Mouse (Mus musculus) midbrain, postnatal 0 days (tissue): Measurements from ENCODE around the gene P2ry2. TPM values are rescaled to one million over a fixed set of nuclear protein-coding genes. Genes with fewer than 3 reads are reported as not detected.
A peak's percentile ranks its signal among the peaks of the same experiment; 100 is the strongest.

Experiments used
- ATAC-seq: fragments of 200-750 bp; cut with Nextera tagmentation; 2 replicates; pipeline ENCODE4 v1.8.0; 2017; ENCODE audit warnings: moderate number of reproducible peaks, mild to moderate bottlenecking, moderate TSS enrichment, moderate library complexity; ENCODE audit not compliant: low FRiP score
- DNase-seq: peaks from one replicate; pipeline ENCODE4 v3.0.0-alpha.2; 2015; ENCODE audit warnings: low spot score
- H3K27ac ChIP-seq: fragments of 300-500 bp; sonication (generic); 2 replicates; pipeline ENCODE4 v1.5.1; 2014; ENCODE audit warnings: low read depth, mild to moderate bottlenecking, low read length, mixed read lengths
- H3K27me3 ChIP-seq: fragments of 300-500 bp; sonication (generic); 2 replicates; pipeline ENCODE4 v1.6.1; 2014; ENCODE audit warnings: low read length, control low read depth, mixed read lengths; ENCODE audit not compliant: insufficient read depth
- H3K36me3 ChIP-seq: fragments of 300-500 bp; sonication (generic); 2 replicates; pipeline ENCODE4 v1.6.1; 2014; ENCODE audit warnings: low read length, control low read depth, mixed read lengths; ENCODE audit not compliant: insufficient read depth
- H3K4me1 ChIP-seq: fragments of 300-500 bp; sonication (generic); 2 replicates; pipeline ENCODE4 v1.6.1; 2014; ENCODE audit warnings: mild to moderate bottlenecking, control low read depth, antibody characterized with exemption, low read length, mixed read lengths; ENCODE audit not compliant: insufficient read depth
- H3K4me2 ChIP-seq: fragments of 300-500 bp; sonication (generic); 2 replicates; pipeline ENCODE4 v1.6.1; 2014; ENCODE audit warnings: low read depth, mild to moderate bottlenecking, low read length, mixed read lengths; ENCODE audit not compliant: poor library complexity, severe bottlenecking
- H3K4me3 ChIP-seq: fragments of 300-500 bp; sonication (generic); 2 replicates; pipeline ENCODE4 v1.5.1; 2014; ENCODE audit warnings: low read depth, mild to moderate bottlenecking, low read length, moderate library complexity
- H3K9ac ChIP-seq: fragments of 300-500 bp; sonication (generic); replicated peaks from 2 replicates; pipeline ENCODE4 v1.6.1; 2014; ENCODE audit warnings: mild to moderate bottlenecking, low read length, moderate library complexity, mixed read lengths; ENCODE audit not compliant: poor library complexity, severe bottlenecking
- H3K9me3 ChIP-seq: fragments of 300-500 bp; sonication (generic); 2 replicates; pipeline ENCODE4 v1.6.1; 2016; ENCODE audit warnings: low read length, control low read depth
- CTCF ChIP-seq: IDR thresholded peaks from 2 replicates; pipeline ENCODE4 v1.5.1; 2016; ENCODE audit warnings: antibody characterized with exemption, mild to moderate bottlenecking
- WGBS: fragments of 180-500 bp; shearing (Covaris S2); extraction: QIAGEN DNeasy Blood & Tissue Kit; methylation state at CpG from one replicate; pipeline ENCODE4 v1.1.7; 2014; 5-methylcytosine and 5-hydroxymethylcytosine counted together
- polyA plus RNA-seq: library from polyadenylated mRNA; unstranded; fragments of >200 nt; fragmentation: Nextera tagmentation; extraction: Ambion mirVana; gene quantifications from 2 replicates; pipeline ENCODE4 v1.2.1, GENCODE M21; 2015
- total RNA-seq: library from RNA; depleted of rRNA; stranded (reverse); fragments of >200 nt; gene quantifications from 2 replicates; pipeline ENCODE4 v1.2.3, GENCODE M21; 2014

P2ry2 gene
- total and polyA plus RNA-seq, 2 experiments from 2014 or later, result 0.16 to 0.44 TPM

GRCm38 (mm10) chr7:100972875-100973274 is 39.8 kb downstream of the P2ry2 start:
- ATAC-seq (no peak), DNase-seq (no peak)
- Histone ChIP-seq H3K4me3 (no peak overlapping the region), H3K9me3 (no peaks in the 10 kb centered on the region), H3K4me2 (no peak overlapping the region), H3K4me1 (peaks cover 3% of the 10 kb centered on the region; the same call in 1 of the 2 replicates), H3K27ac (no peak overlapping the region), H3K27me3 (peaks cover 17% of the 10 kb centered on the region; the same call in 1 of the 2 replicates), H3K9ac (no peak overlapping the region), H3K36me3 (no peaks in the 10 kb centered on the region)
- 49% methylated on average over 3 of the region's 3 CpGs for WGBS
- TF ChIP-seq CTCF, result no peak

- 79% methylated on average over 10 of the region's 10 CpGs for WGBS
- no peaks in the 10 kb centered on the region for H3K9me3 ChIP-seq
- H3K4me3 ChIP-seq, result no peak overlapping the region
- H3K9ac ChIP-seq, result no peak overlapping the region
- TF ChIP-seq CTCF, result no peak
- H3K27ac ChIP-seq, result no peak overlapping the region
- H3K36me3 ChIP-seq, result no peaks in the 10 kb centered on the region
- ATAC-seq, result no peak
- DNase-seq, result no peak
- no peak overlapping the region for H3K4me2 ChIP-seq
- no peaks in the 10 kb centered on the region for H3K4me1 ChIP-seq
- H3K27me3 ChIP-seq, result peaks cover 5% of the 10 kb centered on the region; the same call in 1 of the 2 replicates
Observed at GRCm38 (mm10) chr7:100968874-100969659, 43.6 kb downstream of the P2ry2 start.

GRCm38 (mm10) chr7:100968376-100968775 is 44.3 kb downstream of the P2ry2 start:
- Histone ChIP-seq H3K4me1 (no peaks in the 10 kb centered on the region), H3K4me2 (no peak overlapping the region), H3K9ac (no peak overlapping the region), H3K27ac (no peak overlapping the region), H3K27me3 (no peaks in the 10 kb centered on the region), H3K4me3 (no peak overlapping the region), H3K9me3 (no peaks in the 10 kb centered on the region), H3K36me3 (no peaks in the 10 kb centered on the region)
- no peak for DNase-seq
- no peak for ATAC-seq
- no peak for TF ChIP-seq CTCF
- 74% methylated on average over 6 of the region's 6 CpGs for WGBS

GRCm38 (mm10) chr7:100967850-100968249 is 44.8 kb downstream of the P2ry2 start:
- DNase-seq (no peak), ATAC-seq (no peak)
- TF ChIP-seq CTCF, result no peak
- H3K9me3 ChIP-seq, result no peaks in the 10 kb centered on the region
- no peak overlapping the region for H3K4me3 ChIP-seq
- no peaks in the 10 kb centered on the region for H3K4me1 ChIP-seq
- no peaks in the 10 kb centered on the region for H3K36me3 ChIP-seq
- 85% methylated on average over 9 of the region's 9 CpGs for WGBS
- H3K27ac ChIP-seq, result no peak overlapping the region
- no peak overlapping the region for H3K9ac ChIP-seq
- H3K27me3 ChIP-seq, result no peaks in the 10 kb centered on the region
- H3K4me2 ChIP-seq, result no peak overlapping the region

DNA sequence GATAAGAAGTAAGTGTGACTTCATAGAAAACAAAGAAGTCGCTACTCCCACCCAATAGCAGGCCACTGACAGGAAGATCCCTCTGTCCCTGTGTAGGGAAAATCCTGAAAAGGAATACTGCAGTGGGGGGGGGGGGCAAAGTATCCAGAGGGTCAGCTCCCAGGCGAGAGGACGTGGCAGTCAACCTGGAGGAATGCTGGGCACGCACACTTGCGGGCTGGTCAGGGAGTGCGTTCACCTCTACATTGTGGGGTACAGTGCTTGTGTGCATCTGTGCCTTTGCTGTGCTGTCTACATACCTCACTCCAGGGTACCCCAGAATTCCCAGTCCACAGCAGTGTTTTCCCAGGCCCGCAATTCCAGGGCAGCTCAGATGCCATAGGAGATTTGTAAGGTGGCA is 46.7 kb downstream of the P2ry2 start:
- Histone ChIP-seq H3K9ac (no peak overlapping the region), H3K4me1 (no peaks in the 10 kb centered on the region), H3K9me3 (no peaks in the 10 kb centered on the region), H3K36me3 (no peaks in the 10 kb centered on the region), H3K27me3 (no peaks in the 10 kb centered on the region), H3K4me2 (no peak overlapping the region), H3K27ac (no peak overlapping the region), H3K4me3 (no peak overlapping the region)
- DNase-seq (no peak), ATAC-seq (no peak)
- 79% methylated on average over 7 of the region's 7 CpGs for WGBS
- no peak for TF ChIP-seq CTCF

DNA sequence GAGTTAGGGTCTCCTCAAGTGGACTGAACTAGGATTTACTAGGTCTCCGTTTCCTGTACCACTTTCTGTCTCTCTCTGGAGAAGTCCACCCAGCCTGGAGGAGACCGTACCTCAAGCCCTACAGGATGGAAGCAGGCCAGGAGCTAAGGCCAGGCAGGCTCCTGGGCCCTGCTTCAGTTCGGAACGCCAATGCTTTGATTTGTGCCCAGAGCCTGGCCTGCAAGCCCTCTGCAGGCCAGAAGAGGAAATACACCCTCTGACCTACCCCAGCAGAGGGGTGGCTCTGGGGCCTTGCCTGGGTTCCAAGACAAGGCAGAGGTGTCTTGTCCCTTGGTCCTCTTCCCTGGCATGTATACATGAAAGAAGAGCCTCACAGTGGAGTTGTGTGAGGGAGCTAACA is 47.6 kb downstream of the P2ry2 start:
- DNase-seq (peak; percentile 49), ATAC-seq (no peak)
- 27% methylated on average over 4 of the region's 4 CpGs for WGBS
- Histone ChIP-seq H3K9ac (no peak overlapping the region), H3K4me1 (no peaks in the 10 kb centered on the region), H3K4me2 (no peak overlapping the region), H3K9me3 (no peaks in the 10 kb centered on the region), H3K4me3 (no peak overlapping the region), H3K36me3 (no peaks in the 10 kb centered on the region), H3K27ac (no peak overlapping the region), H3K27me3 (no peaks in the 10 kb centered on the region)
- TF ChIP-seq CTCF, result peak; percentile 73
